Comparison of ENCODE assay signal across 18 mouse cellular contexts in genomic region chr16:49726216-49726615, GRCm38 (mm10).
"Had no signal": no experiment of that assay in that cellular context is flagged by ENCODE, and none has a peak within 500 bp of the region (broad histone marks: within the 10 kb centered on the region; RNA-seq: fewer than 3 reads in every experiment).

No protein-coding gene starts in this region.

- H3K4me2 ChIP-seq: lung, embryonic 15.5 days; midbrain, embryonic 11.5 days; midbrain, embryonic 13.5 days; midbrain, embryonic 15.5 days; neural tube, embryonic 12.5 days had no signal

- H3K36me3 ChIP-seq: lung, embryonic 15.5 days; midbrain, embryonic 13.5 days; midbrain, embryonic 15.5 days; neural tube, embryonic 12.5 days had no signal

- ATAC-seq: lung, postnatal 0 days; midbrain, embryonic 13.5 days; midbrain, embryonic 15.5 days had no signal

- DNase-seq: lung, adult 2 months; lung, postnatal 14 days; lung, postnatal 36 days; right cerebral cortex, postnatal 25 days; right cerebral cortex, postnatal 4 days; spleen, adult 18-20 months; thymus, adult 2 months; thymus, postnatal 25 days; thymus, postnatal 4 days had no signal

- H3K4me1 ChIP-seq: lung, embryonic 15.5 days; neural tube, embryonic 12.5 days had no signal

- H3K9me3 ChIP-seq: lung, embryonic 15.5 days; megakaryocyte, embryonic 14.5 days; midbrain, embryonic 13.5 days; midbrain, embryonic 15.5 days; neural tube, embryonic 12.5 days had no signal

- H3K9ac ChIP-seq: liver, postnatal 0 days; lung, embryonic 15.5 days; midbrain, embryonic 13.5 days; midbrain, embryonic 15.5 days; neural tube, embryonic 12.5 days had no signal

- H3K4me3 ChIP-seq: lung, embryonic 15.5 days; megakaryocyte, embryonic 14.5 days; midbrain, embryonic 13.5 days; midbrain, embryonic 15.5 days; neural tube, embryonic 12.5 days had no signal

- H3K27me3 ChIP-seq: lung, embryonic 15.5 days; megakaryocyte, embryonic 14.5 days; midbrain, embryonic 13.5 days; midbrain, embryonic 15.5 days; neural tube, embryonic 12.5 days had no signal

- H3K27ac ChIP-seq: lung, embryonic 15.5 days; macrophage; midbrain, embryonic 13.5 days; midbrain, embryonic 15.5 days; neural tube, embryonic 12.5 days had no signal
